Mouse (Mus musculus): ENCODE data around the gene Fndc10.
"Not testable (repeated sequence)": the region's sequence is repeated elsewhere in the genome, so short reads cannot be mapped to it uniquely, and the experiment has no call there.

Fndc10 gene

GRCm38 (mm10) chr4:155683670-155684277 lies 10.4 kb upstream of the Fndc10 start:
- DNase-seq (ENCODE audit: low spot score in 2 of 2), result not testable (repeated sequence)

- DNase-seq (ENCODE audit: low spot score in 2 of 2), result not testable (repeated sequence)
These were observed 6.4 kb upstream of the Fndc10 start for GRCm38 (mm10) chr4:155687764-155688163.

GRCm38 (mm10) chr4:155690571-155691375 lies 3.4 kb upstream of the Fndc10 start:
- peak; percentile 69 to 71 for DNase-seq (ENCODE audit: low spot score in 2 of 2)

DNA sequence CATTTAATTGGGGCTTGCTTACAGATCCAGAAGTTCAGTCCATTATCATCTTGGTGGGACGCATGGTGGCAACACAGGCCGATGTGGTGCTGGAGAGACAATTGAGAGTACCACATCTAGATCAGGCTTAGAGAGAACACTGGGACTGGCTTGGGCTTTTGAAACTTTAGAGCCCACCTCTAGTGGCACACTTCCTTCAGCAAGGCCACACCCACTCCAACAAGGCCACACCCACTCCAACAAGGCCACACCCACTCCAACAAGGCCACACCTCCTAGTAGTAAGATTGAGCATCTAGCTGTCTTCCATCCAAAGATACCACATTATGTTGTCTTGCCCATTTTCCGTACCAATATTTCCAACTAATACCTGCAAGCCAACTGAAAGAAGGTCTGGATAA lies 1.7 kb upstream of the Fndc10 start:
- DNase-seq (ENCODE audit: low spot score in 2 of 2), result no peak

DNA sequence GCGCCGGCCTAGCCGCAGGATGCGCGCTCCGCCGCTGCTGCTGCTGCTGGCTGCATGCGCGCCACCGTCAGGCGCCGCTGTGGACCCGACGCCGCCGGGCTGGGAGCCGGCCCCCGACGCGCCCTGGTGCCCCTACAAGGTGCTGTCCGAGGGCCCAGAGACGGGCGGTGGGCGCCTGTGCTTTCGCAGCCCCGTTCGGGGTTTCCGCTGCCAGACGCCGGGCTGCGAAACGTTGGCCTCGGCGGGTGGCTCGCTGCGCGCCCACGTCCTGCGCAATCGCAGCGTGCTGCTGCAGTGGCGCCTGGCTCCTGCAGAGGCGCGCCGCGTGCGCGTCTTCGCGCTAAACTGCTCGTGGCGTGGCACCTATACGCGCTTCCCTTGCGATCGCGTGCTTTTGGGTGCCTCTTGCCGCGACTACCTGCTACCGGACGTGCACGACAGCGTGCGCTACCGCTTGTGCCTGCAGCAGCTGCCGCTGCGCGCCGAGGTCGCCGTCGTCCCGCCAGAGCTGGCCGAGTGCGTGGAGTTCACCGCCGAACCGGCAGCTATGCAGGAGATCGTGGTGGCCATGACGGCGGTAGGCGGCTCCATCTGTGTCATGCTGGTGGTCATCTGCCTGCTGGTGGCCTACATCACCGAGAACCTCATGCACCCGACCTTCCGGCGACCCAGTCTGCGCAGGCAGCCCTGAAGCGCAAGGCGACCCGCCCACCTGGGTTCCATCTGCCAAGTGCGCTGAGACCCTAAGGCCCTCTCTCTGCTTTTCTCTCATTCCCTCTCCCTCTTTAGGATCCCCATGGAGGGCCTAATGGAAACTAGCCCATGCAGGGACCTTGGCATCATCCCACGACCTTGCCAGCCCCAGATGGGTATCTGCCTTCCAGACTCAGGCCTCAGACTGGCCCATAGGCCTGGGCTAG lies 600 bp downstream of the Fndc10 start:
- peak; percentile 86 to 90 for DNase-seq (ENCODE audit: low spot score in 2 of 2)

DNA sequence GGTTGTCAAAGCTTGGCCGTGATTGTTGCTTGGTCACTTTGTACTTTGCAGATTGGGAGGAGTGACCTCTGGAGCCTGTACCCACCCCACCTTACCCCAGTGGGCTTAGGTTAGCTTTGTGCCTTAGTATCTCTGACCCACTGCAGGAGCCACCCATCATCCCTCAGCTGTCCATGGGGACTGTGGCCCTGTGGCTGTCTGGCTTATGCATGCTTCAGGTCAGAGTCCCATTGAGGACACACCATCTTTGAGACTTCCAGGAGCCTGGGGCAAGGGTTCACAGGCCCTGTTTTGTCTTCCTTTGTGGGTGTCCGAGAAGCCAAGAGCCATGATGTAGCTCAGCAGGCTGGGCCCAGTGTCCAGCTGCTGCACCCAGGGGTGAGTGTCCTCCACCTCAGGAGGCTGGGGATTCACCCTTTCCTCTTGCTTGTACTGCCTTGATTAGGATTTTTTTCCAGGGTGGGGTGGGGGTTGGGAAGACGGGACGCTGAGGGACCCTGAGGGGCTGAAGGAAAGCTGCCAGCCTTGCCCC lies 1.5 kb downstream of the Fndc10 start:
- peak in 1 of 2 experiments; percentile 33 for DNase-seq (ENCODE audit: low spot score in 2 of 2)

- peak in 1 of 2 experiments; percentile 41 for DNase-seq (ENCODE audit: low spot score in 2 of 2)
These were observed 2.4 kb downstream of the Fndc10 start for GRCm38 (mm10) chr4:155696261-155697255.

DNA sequence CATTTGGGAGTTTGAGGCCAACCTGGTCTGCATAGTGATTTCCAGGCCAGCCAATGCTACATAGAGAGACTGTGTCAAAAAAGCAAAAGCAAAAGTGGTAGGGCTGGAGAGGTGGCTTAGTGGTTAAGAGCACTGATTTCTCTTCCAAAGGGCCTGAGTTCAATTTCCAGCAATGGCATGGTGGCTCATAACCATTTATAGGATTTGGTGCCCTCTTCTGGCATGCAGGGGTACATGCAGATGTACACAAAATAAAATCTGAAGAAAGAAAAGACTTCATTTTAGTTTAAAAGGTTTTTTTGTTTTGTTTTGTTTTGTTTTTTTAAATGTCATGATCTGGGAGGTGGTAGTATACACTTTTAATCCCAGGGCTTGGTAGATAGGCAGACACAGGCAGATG lies 6.3 kb downstream of the Fndc10 start:
- no peak for DNase-seq (ENCODE audit: low spot score in 2 of 2)

GRCm38 (mm10) chr4:155703425-155703929 lies 9.3 kb downstream of the Fndc10 start:
- DNase-seq (ENCODE audit: low spot score in 2 of 2), result no peak

DNA sequence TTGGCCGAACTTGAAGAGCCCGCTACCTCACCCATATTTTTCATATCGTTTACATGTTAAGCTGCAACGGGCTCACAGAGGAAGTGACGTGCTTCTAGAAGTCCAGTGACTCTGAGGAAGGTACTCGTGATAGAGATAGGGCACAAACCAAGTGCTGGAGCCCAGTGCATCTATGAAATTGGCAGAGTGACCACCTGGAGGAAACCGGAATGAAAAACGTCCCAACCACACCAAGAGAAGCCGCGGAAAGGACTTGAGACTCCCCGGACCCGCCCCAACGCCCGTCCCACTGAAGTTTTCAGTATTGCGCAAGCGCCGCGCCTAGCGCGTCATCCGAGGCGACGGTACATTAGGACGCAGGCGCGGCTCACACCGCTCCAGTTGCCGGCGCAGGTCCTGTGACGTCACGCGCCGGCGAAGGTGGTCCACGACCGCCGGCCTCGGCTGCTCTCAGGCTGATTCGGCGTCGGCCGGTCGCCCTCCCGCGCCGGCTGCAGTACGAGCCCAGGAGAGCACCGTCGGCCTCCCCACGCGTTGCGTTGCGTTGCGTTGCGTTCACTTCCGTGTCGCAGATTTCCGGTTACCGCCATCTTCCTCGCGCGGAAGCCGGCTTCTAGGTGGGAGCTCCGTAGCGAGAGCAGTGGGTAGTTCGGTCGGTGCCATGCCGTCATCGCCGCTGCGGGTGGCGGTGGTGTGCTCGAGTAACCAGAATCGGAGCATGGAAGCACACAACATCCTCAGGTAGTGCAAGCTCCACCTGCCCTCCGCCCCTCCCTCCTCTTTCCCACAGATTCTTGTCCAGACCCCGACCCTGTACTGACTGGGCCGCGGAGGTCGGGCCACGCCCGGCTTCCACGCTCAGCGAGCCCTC lies 10.8 kb downstream of the Fndc10 start, which contains the start of gene Ssu72:
Ssu72 (plus strand) TSS at position 80 of the 871 bp plus-strand sequence.
- DNase-seq (ENCODE audit: low spot score in 2 of 2), result peak; percentile 96 to 97

DNA sequence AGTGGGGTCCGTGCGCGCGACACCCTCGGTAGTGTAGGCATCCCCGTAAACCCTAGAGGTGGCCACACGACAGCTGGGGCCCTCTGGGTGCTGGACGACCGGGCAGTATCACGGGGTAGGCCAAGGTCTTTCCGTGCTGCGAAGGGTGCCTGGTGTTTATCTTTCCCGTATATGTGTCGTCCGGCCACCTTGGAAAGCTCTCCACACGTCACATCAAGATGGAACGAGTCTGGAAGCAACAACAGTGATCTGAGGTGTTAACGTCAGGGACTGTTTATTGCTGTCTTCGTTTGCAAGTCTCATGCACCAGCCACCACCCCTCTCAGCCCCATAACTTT lies 11.4 kb downstream of the Fndc10 start:
- no peak for DNase-seq (ENCODE audit: low spot score in 2 of 2)

- no peak for DNase-seq (ENCODE audit: low spot score in 2 of 2)
These were observed 14.4 kb downstream of the Fndc10 start for GRCm38 (mm10) chr4:155708582-155708981.

- DNase-seq (ENCODE audit: low spot score in 2 of 2), result no peak
These were observed 14.8 kb downstream of the Fndc10 start for GRCm38 (mm10) chr4:155708988-155709387.

DNA sequence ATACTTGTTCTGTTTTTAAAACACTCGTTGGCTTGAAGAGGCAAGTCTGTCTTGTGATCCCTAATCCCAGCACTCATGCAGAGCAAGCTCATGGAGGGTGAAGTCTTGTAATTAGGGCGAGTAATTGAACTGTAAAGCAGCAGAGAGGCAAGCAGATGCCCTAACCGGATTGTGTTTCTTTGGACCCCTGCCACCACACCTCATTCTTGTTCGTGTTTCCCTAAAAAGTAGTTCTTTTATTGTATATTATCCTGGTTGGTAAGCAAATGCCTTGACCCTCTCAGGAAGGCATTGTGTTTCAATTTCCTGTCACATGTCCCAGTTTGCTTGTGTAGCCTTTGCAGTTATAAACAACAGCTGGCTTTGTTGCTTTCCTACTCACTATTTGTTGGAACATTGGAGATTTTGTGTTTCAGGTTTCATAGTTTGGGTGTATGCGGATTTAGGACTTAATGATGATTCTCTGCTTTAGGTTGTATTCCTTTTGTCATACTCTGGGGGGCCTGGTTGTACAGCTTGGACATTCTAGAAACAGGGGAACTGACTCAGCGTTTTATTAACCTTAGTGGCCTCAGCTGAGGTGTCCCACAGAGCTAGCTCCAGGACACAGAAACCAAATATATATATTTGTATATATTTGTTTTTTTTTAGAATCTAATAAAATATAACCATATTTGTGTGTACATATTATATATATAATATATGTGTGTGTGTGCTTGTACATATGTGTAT lies 16.5 kb downstream of the Fndc10 start:
- DNase-seq (ENCODE audit: low spot score in 2 of 2), result no peak

DNA sequence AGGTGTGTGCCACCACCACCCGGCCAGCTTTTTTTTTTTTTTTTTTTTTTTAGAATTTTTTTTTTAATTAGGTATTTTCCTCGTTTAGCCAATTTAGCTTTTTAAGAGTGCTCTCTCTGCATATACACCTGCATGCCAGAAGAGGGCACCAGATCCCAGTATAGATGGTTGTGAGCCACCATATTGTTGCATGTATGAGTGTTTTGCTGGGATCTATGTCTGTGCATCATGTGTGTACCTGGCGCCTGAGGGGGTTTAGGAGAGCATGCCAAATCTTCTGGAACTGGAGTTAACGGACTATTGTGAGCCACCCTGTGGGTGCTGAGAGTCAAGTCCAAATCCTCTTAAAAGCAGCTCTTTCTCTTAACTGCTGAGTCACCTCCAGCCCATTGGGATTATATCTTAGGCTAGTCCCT lies 27.5 kb downstream of the Fndc10 start:
- no peak for DNase-seq (ENCODE audit: low spot score in 2 of 2)

GRCm38 (mm10) chr4:155727993-155728392 lies 33.9 kb downstream of the Fndc10 start:
- no peak for DNase-seq (ENCODE audit: low spot score in 2 of 2)

DNA sequence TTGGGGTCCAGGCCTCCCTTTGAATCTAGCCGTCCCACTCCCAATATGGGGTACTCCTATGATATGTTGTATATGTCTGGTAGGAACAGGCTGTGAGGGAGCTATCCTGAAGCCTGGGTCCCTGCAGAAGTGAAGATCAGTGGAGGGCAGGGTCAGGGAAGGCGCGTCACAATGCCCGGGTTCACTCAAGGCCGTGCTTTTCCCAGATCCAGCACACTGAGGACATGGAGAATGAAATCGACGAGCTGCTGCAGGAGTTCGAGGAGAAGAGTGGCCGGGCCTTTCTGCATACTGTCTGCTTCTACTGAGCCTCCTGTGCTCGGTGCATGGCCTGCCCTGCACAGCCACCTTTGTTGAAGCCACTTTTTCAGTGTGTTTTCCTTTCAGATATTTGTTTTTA lies 39.1 kb downstream of the Fndc10 start:
- no peak for DNase-seq (ENCODE audit: low spot score in 2 of 2)

- DNase-seq (ENCODE audit: low spot score in 2 of 2), result peak; percentile 96
These were observed 40.3 kb downstream of the Fndc10 start, which contains the start of gene Tmem240 for GRCm38 (mm10) chr4:155734350-155734941. Gene Tmem240 (plus strand): TSS chr4:155734800.
